Mouse (Mus musculus) adrenal gland, postnatal 14 days (tissue): Measurements from ENCODE around the gene Abca8b. TPM values are rescaled to one million over a fixed set of nuclear protein-coding genes. Genes with fewer than 3 reads are reported as not detected.

Experiments
- total RNA-seq: library from RNA; stranded (reverse); gene quantifications from 2 replicates; pipeline ENCODE4 v1.2.3, GENCODE M21; 2021

The Abca8b gene
- total RNA-seq, 1 experiment from 2014 or later = 10.5 TPM

Other genes with a start within 250 kb of the Abca8b start
- gene 1700012B07Rik, start 167.8 kb downstream of the Abca8b start, total RNA-seq = not detected in 2 replicates
- 27.8 and 36.5 TPM in 2 replicates for gene Abca8a, start 100.1 kb upstream of the Abca8b start, total RNA-seq
- 11.1 and 12.4 TPM in 2 replicates for gene Abca9, start 172.4 kb upstream of the Abca8b start, total RNA-seq